12 mouse cellular contexts compared by ENCODE assay signal in genomic region chr8:121213236-121213635, GRCm38 (mm10).
DNase-seq lines count a peak whose midpoint lies in the region; ATAC-seq and TF ChIP-seq lines count a peak whose summit lies in the region.
"Had no signal": no experiment of that assay in that cellular context is flagged by ENCODE, and none has a peak within 500 bp of the region (broad histone marks: within the 10 kb centered on the region; RNA-seq: fewer than 3 reads in every experiment).

No protein-coding gene starts in this region.

- no peak for TF ChIP-seq POLR2A in bone marrow, adult 2 months (IDR thresholded peaks at IDR 0.05; ENCODE audit: borderline replicate concordance, control insufficient read depth, low read depth, low read length)
- no peak for TF ChIP-seq POLR2A in small intestine, adult 2 months (IDR thresholded peaks at IDR 0.05; ENCODE audit: low read depth, low read length)

- H3K9me3 ChIP-seq in midbrain, postnatal 0 days (ENCODE audit: low read length) = no peaks in the 10 kb centered on the region
- H3K9me3 ChIP-seq in midbrain, embryonic 13.5 days = no peaks in the 10 kb centered on the region
- H3K9me3 ChIP-seq in hindbrain, embryonic 12.5 days (replicated peaks) = 0 out of 2 replicates have a peak, but pooled peaks cover 2% of the 10 kb centered on the region
- H3K9me3 ChIP-seq: midbrain, embryonic 10.5 days had no signal

- no peak overlapping the region for H3K4me2 ChIP-seq in midbrain, postnatal 0 days (ENCODE audit: low read depth, low read length, poor library complexity, severe bottlenecking)
- no peak overlapping the region for H3K4me2 ChIP-seq in midbrain, embryonic 13.5 days (replicated peaks)
- H3K4me2 ChIP-seq in hindbrain, embryonic 12.5 days (replicated peaks) = no peak overlapping the region

- no peaks in the 10 kb centered on the region for H3K36me3 ChIP-seq in midbrain, postnatal 0 days (ENCODE audit: insufficient read depth, low read length)
- no peaks in the 10 kb centered on the region for H3K36me3 ChIP-seq in midbrain, embryonic 13.5 days
- no peaks in the 10 kb centered on the region for H3K36me3 ChIP-seq in small intestine, adult 2 months (ENCODE audit: control insufficient read depth, insufficient read depth, low read length)
- no peaks in the 10 kb centered on the region for H3K36me3 ChIP-seq in hindbrain, embryonic 12.5 days
- H3K36me3 ChIP-seq: midbrain, embryonic 10.5 days had no signal

- H3K4me1 ChIP-seq in midbrain, postnatal 0 days (ENCODE audit: insufficient read depth, low read length) = no peaks in the 10 kb centered on the region
- H3K4me1 ChIP-seq in midbrain, embryonic 13.5 days (replicated peaks) = peaks cover 11% of the 10 kb centered on the region
- H3K4me1 ChIP-seq in bone marrow, adult 2 months (ENCODE audit: control insufficient read depth, insufficient read depth, low read length) = no peaks in the 10 kb centered on the region
- H3K4me1 ChIP-seq in small intestine, adult 2 months (ENCODE audit: control insufficient read depth, insufficient read depth, insufficient read length, low read length) = no peaks in the 10 kb centered on the region
- H3K4me1 ChIP-seq in hindbrain, embryonic 12.5 days = peaks cover 15% of the 10 kb centered on the region; the same call in 1 of the 2 replicates

- no peak overlapping the region for H3K27ac ChIP-seq in midbrain, postnatal 0 days (ENCODE audit: low read depth, low read length)
- no peak overlapping the region for H3K27ac ChIP-seq in midbrain, embryonic 13.5 days
- no peak overlapping the region for H3K27ac ChIP-seq in bone marrow, adult 2 months (ENCODE audit: control insufficient read depth, insufficient read depth, low read depth, low read length, poor library complexity)
- no peak overlapping the region for H3K27ac ChIP-seq in small intestine, adult 2 months (ENCODE audit: insufficient read depth, low read depth, low read length)
- H3K27ac ChIP-seq in hindbrain, embryonic 12.5 days = no peak overlapping the region
- H3K27ac ChIP-seq: midbrain, embryonic 10.5 days had no signal

- DNase-seq in embryo, embryonic 10 days (ENCODE audit: low spot score) = peak; percentile 52
- no peak for DNase-seq in embryo, embryonic 11 days
- no peak for DNase-seq in midbrain, postnatal 0 days (ENCODE audit: low spot score)
- no peak for DNase-seq in ovary, postnatal 10 days (ENCODE audit: low spot score)
- DNase-seq: gastrocnemius, postnatal 14 days; right cerebral cortex, adult 18-20 months had no signal

- ATAC-seq in midbrain, postnatal 0 days (ENCODE audit: low FRiP score) = no peak
- no peak for ATAC-seq in midbrain, embryonic 13.5 days
- no peak for ATAC-seq in hindbrain, embryonic 12.5 days (ENCODE audit: low FRiP score)
- ATAC-seq: hindbrain, embryonic 16.5 days had no signal

- no peaks in the 10 kb centered on the region for H3K27me3 ChIP-seq in midbrain, postnatal 0 days (ENCODE audit: insufficient read depth, low read length)
- no peaks in the 10 kb centered on the region for H3K27me3 ChIP-seq in midbrain, embryonic 13.5 days
- H3K27me3 ChIP-seq in small intestine, adult 2 months (ENCODE audit: control insufficient read depth, insufficient read depth, low read length) = no peaks in the 10 kb centered on the region
- no peaks in the 10 kb centered on the region for H3K27me3 ChIP-seq in hindbrain, embryonic 12.5 days

- no peak overlapping the region for H3K4me3 ChIP-seq in midbrain, postnatal 0 days (ENCODE audit: low read depth, low read length)
- no peak overlapping the region for H3K4me3 ChIP-seq in midbrain, embryonic 13.5 days (replicated peaks)
- no peak overlapping the region for H3K4me3 ChIP-seq in bone marrow, adult 2 months (replicated peaks; ENCODE audit: control insufficient read depth, low read depth, low read length)
- no peak overlapping the region for H3K4me3 ChIP-seq in small intestine, adult 2 months (ENCODE audit: low read depth, low read length)
- H3K4me3 ChIP-seq in hindbrain, embryonic 12.5 days = no peak overlapping the region
- H3K4me3 ChIP-seq: midbrain, embryonic 10.5 days had no signal

- TF ChIP-seq CTCF in midbrain, postnatal 0 days (IDR thresholded peaks at IDR 0.05) = peak; percentile 67
- peak; percentile 61 for TF ChIP-seq CTCF in bone marrow, adult 2 months (IDR thresholded peaks at IDR 0.05; ENCODE audit: control insufficient read depth, insufficient read depth, low read length)
- TF ChIP-seq CTCF in small intestine, adult 2 months (IDR thresholded peaks at IDR 0.05; ENCODE audit: extremely low read depth, insufficient read length, insufficient replicate concordance, low read depth, low read length) = peak; percentile 21; the same call in 1 of the 2 replicates

- H3K9ac ChIP-seq in midbrain, postnatal 0 days (replicated peaks; ENCODE audit: low read length, poor library complexity, severe bottlenecking) = no peak overlapping the region
- H3K9ac ChIP-seq in midbrain, embryonic 13.5 days (replicated peaks) = no peak overlapping the region
- no peak overlapping the region for H3K9ac ChIP-seq in hindbrain, embryonic 12.5 days

- 62% methylated on average over 15 of the region's 15 CpGs for WGBS in midbrain, postnatal 0 days
- 55% methylated on average over 15 of the region's 15 CpGs for WGBS in midbrain, embryonic 13.5 days
- 42% methylated on average over 15 of the region's 15 CpGs for WGBS in bone marrow, adult 2 months
- WGBS in small intestine, adult 2 months = 48% methylated on average over 15 of the region's 15 CpGs
- WGBS in hindbrain, embryonic 12.5 days = 49% methylated on average over 15 of the region's 15 CpGs
